Mouse (Mus musculus): Measurements from ENCODE around the gene Ccndbp1. TPM values are rescaled to one million over a fixed set of nuclear protein-coding genes. Genes with fewer than 3 reads are reported as not detected.
"Not testable (repeated sequence)": the region's sequence is repeated elsewhere in the genome, so short reads cannot be mapped to it uniquely, and the experiment has no call there.

The Ccndbp1 gene
- polyA plus RNA-seq, 1 experiment from 2014 or later = 42.9 TPM

DNA sequence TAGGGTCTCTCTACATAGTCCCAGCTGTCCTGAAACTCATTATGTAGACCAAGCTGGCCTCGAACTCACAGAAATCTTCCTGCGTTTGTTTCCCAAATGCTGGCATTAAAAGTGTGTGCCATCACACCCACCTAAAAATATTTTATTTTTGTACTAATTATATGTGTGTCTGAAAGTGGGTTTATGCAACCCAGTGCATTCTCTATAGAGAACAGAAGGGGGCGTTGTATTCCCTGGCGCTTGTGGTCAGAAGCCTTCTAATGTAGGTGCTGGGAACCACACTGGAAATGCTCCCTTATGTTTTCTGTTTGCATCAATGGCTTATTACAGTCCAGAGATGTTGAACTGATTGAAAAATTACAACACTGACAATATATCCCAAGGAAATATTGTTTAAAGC lies 31.9 kb upstream of the Ccndbp1 start:
- WGBS = 57% methylated on average over 4 of the region's 4 CpGs
- no peak overlapping the region for H3K27ac ChIP-seq
- H3K4me2 ChIP-seq = 0 out of 2 replicates have a peak overlapping the region, but pooled peaks have one; percentile 19
- H3K9me3 ChIP-seq (replicated peaks) = no peaks in the 10 kb centered on the region
- ATAC-seq (replicated peaks; ENCODE audit: insufficient number of reproducible peaks, insufficient read depth, low FRiP score, low read depth) = no peak
- no peaks in the 10 kb centered on the region for H3K27me3 ChIP-seq
- no peak overlapping the region for H3K9ac ChIP-seq
- peaks cover 6% of the 10 kb centered on the region; the same call in 1 of the 2 replicates for H3K4me1 ChIP-seq (replicated peaks)
- H3K4me3 ChIP-seq = 0 out of 2 replicates have a peak overlapping the region, but pooled peaks have one; percentile 14
- H3K36me3 ChIP-seq = no peaks in the 10 kb centered on the region

DNA sequence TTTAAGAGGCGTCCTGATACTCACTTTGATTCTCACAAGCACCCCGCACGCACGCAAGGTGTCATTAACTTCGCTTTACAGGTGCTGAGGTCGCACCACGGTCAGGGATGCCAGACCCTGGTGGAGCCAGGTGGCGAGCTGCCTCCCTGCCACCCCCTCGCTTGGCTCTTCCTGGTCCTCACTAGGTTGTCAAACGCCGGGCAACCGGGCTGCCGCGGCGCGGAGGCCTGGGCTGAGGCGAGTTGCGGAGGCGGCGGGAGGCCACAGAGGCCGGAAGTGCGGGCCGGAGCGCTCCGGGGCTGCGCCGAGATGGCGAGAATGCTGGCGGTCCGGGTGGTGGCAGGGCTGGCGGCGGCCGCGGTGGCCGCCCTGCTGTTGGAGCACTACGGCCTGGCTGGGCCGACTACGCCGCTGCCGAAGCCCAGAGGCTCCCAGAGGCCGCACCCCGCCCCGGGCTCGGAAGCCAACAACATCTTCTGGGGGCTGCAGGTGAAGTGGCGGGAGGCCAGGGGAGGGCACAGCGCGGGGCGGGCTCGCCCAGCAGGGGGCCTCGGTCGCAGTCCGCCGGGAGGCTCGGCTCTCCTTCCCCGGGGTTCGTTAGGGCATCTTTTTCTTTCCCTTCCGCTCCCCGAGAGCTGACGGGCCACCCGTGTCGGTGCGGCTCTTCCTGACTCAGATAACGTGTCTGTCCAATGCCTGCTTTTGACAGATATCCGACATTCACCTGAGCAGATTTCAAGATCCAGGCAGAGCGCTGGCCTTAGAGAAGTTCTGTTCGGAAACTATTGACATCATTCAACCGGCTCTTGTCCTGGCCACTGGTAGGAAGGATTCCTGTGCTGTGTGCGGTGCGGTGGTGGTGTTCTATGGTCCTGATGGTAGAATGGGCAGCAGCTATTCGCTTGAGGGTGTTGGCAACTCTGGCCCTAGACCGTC lies 30.9 kb upstream of the Ccndbp1 start, which contains the start of gene Tmem62:
TSS of gene Tmem62 (plus strand) at position 28 of the 936 bp plus-strand sequence.
- Histone ChIP-seq H3K4me3 (peak within 1 kb of the TSS; percentile 87), H3K4me2 (peak within 1 kb of the TSS; percentile 97), H3K27ac (peak within 1 kb of the TSS; percentile 71), H3K27me3 (no peaks in the 10 kb centered on the region), H3K9me3 (replicated peaks) (no peaks in the 10 kb centered on the region), H3K36me3 (no peaks in the 10 kb centered on the region), H3K4me1 (replicated peaks) (peaks cover 6% of the 10 kb centered on the region; the same call in 1 of the 2 replicates), H3K9ac (peak within 1 kb of the TSS; percentile 83)
- ATAC-seq (replicated peaks; ENCODE audit: insufficient number of reproducible peaks, insufficient read depth, low FRiP score, low read depth) = peak; percentile 75
- WGBS = 1% methylated on average over 60 of the region's 71 CpGs

- 81% methylated on average over 8 of the region's 8 CpGs for WGBS
- H3K9ac ChIP-seq = peak overlapping the region; percentile 83; the same call in 1 of the 2 replicates
Observed at GRCm38 (mm10) chr2:120977926-120978692, 30.1 kb upstream of the Ccndbp1 start.

GRCm38 (mm10) chr2:120978693-120979037 lies 29.5 kb upstream of the Ccndbp1 start:
- no peaks in the 10 kb centered on the region for H3K9me3 ChIP-seq (replicated peaks)
- H3K4me2 ChIP-seq = no peak overlapping the region
- no peak overlapping the region for H3K27ac ChIP-seq
- no peak for ATAC-seq (replicated peaks; ENCODE audit: insufficient number of reproducible peaks, insufficient read depth, low FRiP score, low read depth)
- H3K27me3 ChIP-seq = no peaks in the 10 kb centered on the region
- no peak overlapping the region for H3K4me3 ChIP-seq
- WGBS = 50% methylated on average over 2 of the region's 2 CpGs
- no peaks in the 10 kb centered on the region for H3K36me3 ChIP-seq
- no peak overlapping the region for H3K9ac ChIP-seq
- H3K4me1 ChIP-seq (replicated peaks) = peaks cover 3% of the 10 kb centered on the region; the same call in 1 of the 2 replicates

More at GRCm38 (mm10) chr2:120977926-120978692, 30.1 kb upstream of the Ccndbp1 start:
- H3K27ac ChIP-seq = no peak overlapping the region
- no peaks in the 10 kb centered on the region for H3K36me3 ChIP-seq
- no peaks in the 10 kb centered on the region for H3K27me3 ChIP-seq
- peak overlapping the region; percentile 87 for H3K4me3 ChIP-seq
- H3K4me1 ChIP-seq (replicated peaks) = peaks cover 3% of the 10 kb centered on the region; the same call in 1 of the 2 replicates
- H3K9me3 ChIP-seq (replicated peaks) = no peaks in the 10 kb centered on the region
- peak overlapping the region; percentile 97 for H3K4me2 ChIP-seq
- ATAC-seq (replicated peaks; ENCODE audit: insufficient number of reproducible peaks, insufficient read depth, low FRiP score, low read depth) = no peak

DNA sequence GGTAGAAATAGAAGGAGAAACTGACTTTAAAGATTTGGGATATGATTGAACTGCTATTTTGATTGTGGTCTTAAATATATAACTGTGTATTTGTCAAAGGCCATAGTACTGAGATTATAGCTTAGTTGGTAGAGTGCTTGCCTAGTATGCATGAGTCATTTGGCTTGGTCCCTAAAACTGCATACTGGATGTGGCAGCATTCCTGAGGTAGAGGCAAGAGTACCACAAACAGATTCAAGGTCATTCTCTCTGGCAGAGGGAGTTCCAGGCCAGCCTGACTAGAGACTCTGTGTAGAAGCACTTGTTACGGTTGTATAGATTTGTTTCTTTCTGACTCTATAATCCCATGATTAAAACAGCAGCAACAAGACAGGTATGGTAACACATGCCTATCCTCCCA lies 28.4 kb upstream of the Ccndbp1 start:
- Histone ChIP-seq H3K9ac (no peak overlapping the region), H3K27me3 (no peaks in the 10 kb centered on the region), H3K9me3 (replicated peaks) (no peaks in the 10 kb centered on the region), H3K4me1 (replicated peaks) (peaks cover 3% of the 10 kb centered on the region; the same call in 1 of the 2 replicates), H3K36me3 (no peaks in the 10 kb centered on the region), H3K4me3 (no peak overlapping the region), H3K4me2 (no peak overlapping the region), H3K27ac (no peak overlapping the region)
- ATAC-seq (replicated peaks; ENCODE audit: insufficient number of reproducible peaks, insufficient read depth, low FRiP score, low read depth) = no peak
- WGBS = 71% methylated on average over 1 of the region's 1 CpGs

- ATAC-seq (replicated peaks; ENCODE audit: insufficient number of reproducible peaks, insufficient read depth, low FRiP score, low read depth) = no peak
- no peak overlapping the region for H3K4me3 ChIP-seq
- H3K4me2 ChIP-seq = no peak overlapping the region
- H3K4me1 ChIP-seq (replicated peaks) = peaks cover 3% of the 10 kb centered on the region; the same call in 1 of the 2 replicates
- no peak overlapping the region for H3K27ac ChIP-seq
- H3K27me3 ChIP-seq = no peaks in the 10 kb centered on the region
- 39% methylated on average over 2 of the region's 2 CpGs for WGBS
- no peak overlapping the region for H3K9ac ChIP-seq
- H3K9me3 ChIP-seq (replicated peaks) = no peaks in the 10 kb centered on the region
- H3K36me3 ChIP-seq = no peaks in the 10 kb centered on the region
Observed at GRCm38 (mm10) chr2:120980861-120981260, 27.3 kb upstream of the Ccndbp1 start.

DNA sequence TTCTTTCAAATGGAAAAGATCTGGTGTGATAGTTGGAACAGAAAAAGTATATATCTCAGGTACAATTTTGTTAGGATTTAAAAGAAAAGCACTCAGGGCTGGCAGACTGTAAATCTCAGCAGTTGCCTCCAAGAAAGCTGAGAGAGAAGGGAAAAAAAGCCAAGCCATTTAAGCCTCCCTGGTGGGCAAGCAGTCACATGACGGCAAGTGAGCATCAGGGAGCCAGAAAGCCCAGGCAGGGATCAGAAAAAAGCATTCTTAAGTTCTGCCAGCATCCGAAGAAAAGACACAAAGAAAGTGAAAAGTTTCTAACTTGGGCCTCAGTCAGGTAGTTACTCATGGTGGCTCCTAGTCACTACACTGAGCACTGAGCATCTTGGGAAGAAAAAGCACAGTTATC lies 24.6 kb upstream of the Ccndbp1 start:
- Histone ChIP-seq H3K27me3 (no peaks in the 10 kb centered on the region), H3K9ac (no peak overlapping the region), H3K4me1 (replicated peaks) (no peaks in the 10 kb centered on the region), H3K27ac (no peak overlapping the region), H3K4me2 (no peak overlapping the region), H3K9me3 (replicated peaks) (no peaks in the 10 kb centered on the region), H3K36me3 (no peaks in the 10 kb centered on the region), H3K4me3 (no peak overlapping the region)
- no peak for ATAC-seq (replicated peaks; ENCODE audit: insufficient number of reproducible peaks, insufficient read depth, low FRiP score, low read depth)
- 34% methylated on average over 2 of the region's 2 CpGs for WGBS

GRCm38 (mm10) chr2:120985241-120985640 lies 23.0 kb upstream of the Ccndbp1 start:
- no peak overlapping the region for H3K27ac ChIP-seq
- no peaks in the 10 kb centered on the region for H3K27me3 ChIP-seq
- no peaks in the 10 kb centered on the region for H3K9me3 ChIP-seq (replicated peaks)
- H3K4me2 ChIP-seq = no peak overlapping the region
- no peaks in the 10 kb centered on the region for H3K4me1 ChIP-seq (replicated peaks)
- H3K36me3 ChIP-seq = no peaks in the 10 kb centered on the region
- 75% methylated on average over 1 of the region's 1 CpGs for WGBS
- no peak for ATAC-seq (replicated peaks; ENCODE audit: insufficient number of reproducible peaks, insufficient read depth, low FRiP score, low read depth)
- H3K4me3 ChIP-seq = no peak overlapping the region
- no peak overlapping the region for H3K9ac ChIP-seq

DNA sequence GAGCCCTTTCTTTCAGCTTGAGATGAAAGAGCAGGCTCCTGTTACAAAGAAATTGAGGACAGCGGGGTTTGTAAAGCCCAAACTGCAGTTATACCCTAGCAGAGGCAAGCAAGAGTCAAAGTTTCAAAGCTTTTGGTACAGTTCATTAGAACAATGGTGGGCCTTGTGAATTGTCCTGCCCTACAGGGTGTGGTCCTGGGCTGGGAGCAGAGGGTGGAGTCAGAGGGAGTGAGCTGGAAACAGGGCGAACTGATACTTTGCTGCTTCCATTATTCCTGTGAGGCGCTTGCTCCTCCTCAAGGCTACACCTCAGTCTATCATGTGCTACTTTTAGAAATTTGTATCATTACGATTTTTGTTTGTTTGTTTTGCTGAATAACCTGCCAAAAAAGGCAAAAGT lies 17.0 kb upstream of the Ccndbp1 start:
- H3K4me3 ChIP-seq = no peak overlapping the region
- no peak overlapping the region for H3K4me2 ChIP-seq
- H3K9ac ChIP-seq = no peak overlapping the region
- no peaks in the 10 kb centered on the region for H3K27me3 ChIP-seq
- no peaks in the 10 kb centered on the region for H3K9me3 ChIP-seq (replicated peaks)
- no peak overlapping the region for H3K27ac ChIP-seq
- ATAC-seq (replicated peaks; ENCODE audit: insufficient number of reproducible peaks, insufficient read depth, low FRiP score, low read depth) = no peak
- H3K4me1 ChIP-seq (replicated peaks) = no peaks in the 10 kb centered on the region
- H3K36me3 ChIP-seq = no peaks in the 10 kb centered on the region
- 72% methylated on average over 4 of the region's 4 CpGs for WGBS

DNA sequence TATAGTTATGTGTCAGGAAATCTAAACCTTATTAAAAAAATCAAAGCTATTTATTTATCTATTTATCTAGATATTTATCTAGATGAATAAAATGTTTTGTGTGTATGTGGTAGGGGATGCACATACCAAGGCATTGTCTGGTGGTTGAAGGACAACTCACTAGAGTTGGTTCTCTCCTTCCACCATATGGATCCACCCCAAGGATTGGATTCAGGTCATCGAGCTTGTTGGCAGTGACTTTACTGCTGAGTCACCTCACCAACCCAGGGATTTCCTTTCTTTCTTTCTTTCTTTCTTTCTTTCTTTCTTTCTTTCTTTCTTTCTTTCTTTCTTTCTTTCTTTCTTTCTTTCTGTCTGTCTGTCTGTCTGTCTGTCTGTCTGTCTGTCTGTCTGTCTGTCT lies 11.6 kb upstream of the Ccndbp1 start:
- ATAC-seq (replicated peaks; ENCODE audit: insufficient number of reproducible peaks, insufficient read depth, low FRiP score, low read depth); H3K36me3 ChIP-seq; H3K4me1 ChIP-seq (replicated peaks); H3K9me3 ChIP-seq (replicated peaks); H3K27me3 ChIP-seq; H3K27ac ChIP-seq; H3K4me2 ChIP-seq; H3K9ac ChIP-seq; H3K4me3 ChIP-seq: not testable (repeated sequence)
- 77% methylated on average over 1 of the region's 1 CpGs for WGBS

DNA sequence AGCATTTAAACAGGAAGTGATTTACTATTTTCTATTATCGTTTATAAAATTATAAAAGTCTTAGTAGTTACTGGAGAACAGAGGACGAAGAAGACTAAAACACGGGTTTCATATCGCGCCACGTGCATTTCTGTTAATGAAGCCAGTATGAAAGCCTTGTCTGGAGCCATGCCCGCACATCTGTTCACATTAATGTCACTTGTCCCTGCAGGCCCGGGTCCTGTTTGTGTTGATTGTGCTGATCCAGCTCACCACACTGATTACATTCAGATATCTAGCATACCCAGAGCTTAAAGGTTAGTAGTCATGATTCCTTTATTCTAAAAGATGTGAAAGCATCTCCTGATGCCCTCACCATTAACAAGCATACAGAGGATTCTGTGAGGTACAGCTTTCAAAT lies 9.3 kb upstream of the Ccndbp1 start:
- H3K36me3 ChIP-seq = no peaks in the 10 kb centered on the region
- H3K9ac ChIP-seq = no peak overlapping the region
- H3K4me1 ChIP-seq (replicated peaks) = no peaks in the 10 kb centered on the region
- H3K4me3 ChIP-seq = no peak overlapping the region
- no peaks in the 10 kb centered on the region for H3K27me3 ChIP-seq
- no peak overlapping the region for H3K4me2 ChIP-seq
- ATAC-seq (replicated peaks; ENCODE audit: insufficient number of reproducible peaks, insufficient read depth, low FRiP score, low read depth) = no peak
- WGBS = 79% methylated on average over 8 of the region's 8 CpGs
- H3K9me3 ChIP-seq (replicated peaks) = no peaks in the 10 kb centered on the region
- H3K27ac ChIP-seq = no peak overlapping the region

All from heart, embryonic 15.5 days (tissue).